Mouse (Mus musculus): ENCODE measurements at regions not wholly inside any gene's neighbourhood (a gene's known extent, or its start where the extent isn't known, plus 50 kb on each side); places are given as distances from the start of the nearest gene placed in this dataset.
A peak's percentile ranks its signal among the peaks of the same experiment; 100 is the strongest.

- Histone ChIP-seq H3K9me3 (ENCODE audit: low read length) (no peaks in the 10 kb centered on the region), H3K4me3 (ENCODE audit: low read depth, low read length) (no peak overlapping the region), H3K27ac (ENCODE audit: low read length) (no peak overlapping the region), H3K27me3 (replicated peaks; ENCODE audit: insufficient read depth, low read length) (no peaks in the 10 kb centered on the region), H3K9ac (replicated peaks; ENCODE audit: low read depth) (no peak overlapping the region), H3K4me1 (ENCODE audit: insufficient read depth, low read depth, low read length) (no peaks in the 10 kb centered on the region), H3K4me2 (replicated peaks; ENCODE audit: low read depth, low read length) (no peak overlapping the region), H3K36me3 (ENCODE audit: insufficient read depth, low read length) (no peaks in the 10 kb centered on the region)
- no peak for TF ChIP-seq CTCF (IDR thresholded peaks at IDR 0.05)
- TF ChIP-seq EP300 (IDR thresholded peaks at IDR 0.05), result no peak
- ATAC-seq (no peak), DNase-seq (ENCODE audit: low spot score) (no peak)
Measured at GRCm38 (mm10) chr2:108584799-108585198, 695.7 kb upstream of the Kif18a start.

GRCm38 (mm10) chr2:108593555-108593954, 687.0 kb upstream of the Kif18a start:
- ATAC-seq, result no peak
- Histone ChIP-seq H3K4me1 (ENCODE audit: insufficient read depth, low read depth, low read length) (no peaks in the 10 kb centered on the region), H3K27me3 (replicated peaks; ENCODE audit: insufficient read depth, low read length) (no peaks in the 10 kb centered on the region), H3K27ac (ENCODE audit: low read length) (no peak overlapping the region), H3K4me3 (ENCODE audit: low read depth, low read length) (no peak overlapping the region), H3K4me2 (replicated peaks; ENCODE audit: low read depth, low read length) (no peak overlapping the region), H3K9ac (replicated peaks; ENCODE audit: low read depth) (no peak overlapping the region), H3K9me3 (ENCODE audit: low read length) (no peaks in the 10 kb centered on the region), H3K36me3 (ENCODE audit: insufficient read depth, low read length) (no peaks in the 10 kb centered on the region)
- WGBS, result 80% methylated on average over 3 of the region's 3 CpGs
- TF ChIP-seq EP300 (IDR thresholded peaks at IDR 0.05) (no peak), CTCF (IDR thresholded peaks at IDR 0.05) (no peak)
- no peak for DNase-seq (ENCODE audit: low spot score)

GRCm38 (mm10) chr2:108600346-108600745, 680.2 kb upstream of the Kif18a start:
- 16% methylated on average over 1 of the region's 1 CpGs for WGBS
- DNase-seq (ENCODE audit: low spot score), result no peak
- Histone ChIP-seq H3K4me1 (ENCODE audit: insufficient read depth, low read depth, low read length) (no peaks in the 10 kb centered on the region), H3K4me2 (replicated peaks; ENCODE audit: low read depth, low read length) (no peak overlapping the region), H3K27me3 (replicated peaks; ENCODE audit: insufficient read depth, low read length) (no peaks in the 10 kb centered on the region), H3K4me3 (ENCODE audit: low read depth, low read length) (no peak overlapping the region), H3K36me3 (ENCODE audit: insufficient read depth, low read length) (no peaks in the 10 kb centered on the region), H3K27ac (ENCODE audit: low read length) (no peak overlapping the region), H3K9me3 (ENCODE audit: low read length) (no peaks in the 10 kb centered on the region), H3K9ac (replicated peaks; ENCODE audit: low read depth) (no peak overlapping the region)
- ATAC-seq, result no peak
- TF ChIP-seq EP300 (IDR thresholded peaks at IDR 0.05), result no peak

- Histone ChIP-seq H3K4me2 (replicated peaks; ENCODE audit: low read depth, low read length) (no peak overlapping the region), H3K27ac (ENCODE audit: low read length) (no peak overlapping the region), H3K9me3 (ENCODE audit: low read length) (no peaks in the 10 kb centered on the region), H3K9ac (replicated peaks; ENCODE audit: low read depth) (no peak overlapping the region), H3K4me3 (ENCODE audit: low read depth, low read length) (no peak overlapping the region), H3K4me1 (ENCODE audit: insufficient read depth, low read depth, low read length) (peaks cover 2% of the 10 kb centered on the region; the same call in 1 of the 2 replicates), H3K27me3 (replicated peaks; ENCODE audit: insufficient read depth, low read length) (no peaks in the 10 kb centered on the region), H3K36me3 (ENCODE audit: insufficient read depth, low read length) (no peaks in the 10 kb centered on the region)
- TF ChIP-seq CTCF (IDR thresholded peaks at IDR 0.05) (no peak), EP300 (IDR thresholded peaks at IDR 0.05) (no peak)
- ATAC-seq, result no peak
- no peak for DNase-seq (ENCODE audit: low spot score)
Measured at GRCm38 (mm10) chr2:108619580-108619979, 661.0 kb upstream of the Kif18a start.

- H3K27me3 ChIP-seq (replicated peaks; ENCODE audit: insufficient read depth, low read length), result no peaks in the 10 kb centered on the region
- H3K4me2 ChIP-seq (replicated peaks; ENCODE audit: low read depth, low read length), result no peak overlapping the region; the same call in 1 of the 2 replicates
- no peaks in the 10 kb centered on the region for H3K9me3 ChIP-seq (ENCODE audit: low read length)
- 16% methylated on average over 4 of the region's 4 CpGs for WGBS
- DNase-seq (ENCODE audit: low spot score) (peak; percentile 71), ATAC-seq (peak; percentile 94)
- 0 out of 2 replicates have a peak overlapping the region, but pooled peaks have one; percentile 12 for H3K27ac ChIP-seq (ENCODE audit: low read length)
- no peak overlapping the region for H3K9ac ChIP-seq (replicated peaks; ENCODE audit: low read depth)
- H3K4me1 ChIP-seq (ENCODE audit: insufficient read depth, low read depth, low read length), result peaks cover 2% of the 10 kb centered on the region; the same call in 1 of the 2 replicates
- no peak overlapping the region for H3K4me3 ChIP-seq (ENCODE audit: low read depth, low read length)
- H3K36me3 ChIP-seq (ENCODE audit: insufficient read depth, low read length), result no peaks in the 10 kb centered on the region
- TF ChIP-seq EP300 (IDR thresholded peaks at IDR 0.05), result peak; percentile 92
- TF ChIP-seq CTCF (IDR thresholded peaks at IDR 0.05), result no peak
Measured at GRCm38 (mm10) chr2:108622367-108623162, 658.0 kb upstream of the Kif18a start.

- TF ChIP-seq CTCF (IDR thresholded peaks at IDR 0.05) (no peak), EP300 (IDR thresholded peaks at IDR 0.05) (no peak)
- DNase-seq (ENCODE audit: low spot score) (no peak), ATAC-seq (no peak)
- no peaks in the 10 kb centered on the region for H3K36me3 ChIP-seq (ENCODE audit: insufficient read depth, low read length)
- no peak overlapping the region for H3K4me3 ChIP-seq (ENCODE audit: low read depth, low read length)
- no peak overlapping the region for H3K9ac ChIP-seq (replicated peaks; ENCODE audit: low read depth)
- H3K4me1 ChIP-seq (ENCODE audit: insufficient read depth, low read depth, low read length), result no peaks in the 10 kb centered on the region
- no peaks in the 10 kb centered on the region for H3K9me3 ChIP-seq (ENCODE audit: low read length)
- 64% methylated on average over 4 of the region's 4 CpGs for WGBS
- no peaks in the 10 kb centered on the region for H3K27me3 ChIP-seq (replicated peaks; ENCODE audit: insufficient read depth, low read length)
- no peak overlapping the region for H3K27ac ChIP-seq (ENCODE audit: low read length)
- no peak overlapping the region for H3K4me2 ChIP-seq (replicated peaks; ENCODE audit: low read depth, low read length)
Measured at GRCm38 (mm10) chr2:108635644-108636043, 644.9 kb upstream of the Kif18a start.

Measured in lung, postnatal 0 days (tissue).